Mouse (Mus musculus) stomach, postnatal 0 days (tissue): ENCODE data around the gene Flg.

Experiments used
- CTCF ChIP-seq: IDR thresholded peaks from 2 replicates; pipeline ENCODE4 v1.5.1; 2016; ENCODE audit warnings: antibody characterized with exemption, low read depth, mild to moderate bottlenecking, moderate library complexity
- EP300 ChIP-seq: optimal IDR thresholded peaks from 2 replicates; pipeline ENCODE3; 2016; ENCODE audit warnings: antibody characterized with exemption

DNA sequence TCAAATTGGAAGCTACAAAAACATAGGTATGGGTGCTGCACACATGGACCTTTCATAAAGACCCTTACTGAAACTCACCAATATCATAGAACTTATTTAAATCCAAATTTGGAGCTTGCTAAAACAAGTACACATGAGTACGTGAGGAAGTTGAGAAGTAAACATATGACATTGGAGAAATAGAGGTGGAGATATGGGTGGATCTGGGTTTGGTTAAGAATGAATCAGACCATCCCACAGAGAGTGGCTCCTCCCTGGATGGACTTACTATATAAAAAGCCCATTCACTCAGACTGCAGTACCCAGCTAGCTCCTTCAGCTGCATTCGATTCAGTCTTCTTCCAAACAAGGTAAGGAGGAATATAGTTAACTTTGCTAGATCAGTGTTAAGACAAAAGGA, at the start of gene Flg:
- no peak for TF ChIP-seq CTCF
- no peak for TF ChIP-seq EP300
